Mouse (Mus musculus): ENCODE results near the gene Dnaic2.

GRCm38 (mm10) chr11:114807025-114807424, 79.8 kb downstream of the Dnaic2 start:
- TF ChIP-seq CTCF (IDR thresholded peaks at IDR 0.05; ENCODE audit: control insufficient read depth, insufficient read depth, insufficient read length), result no peak
- TF ChIP-seq CEBPB (IDR thresholded peaks at IDR 0.05; ENCODE audit: low read depth), result no peak

Data from C2C12 (cell line).